Mouse (Mus musculus) G1E (cell line): ENCODE measurements around the gene Fn3krp.

ENCODE experiments used
- CTCF ChIP-seq: IDR thresholded peaks from 2 replicates; pipeline ENCODE4 v1.5.1; 2012; ENCODE audit warnings: low read depth, low read length, inconsistent platforms, mixed read lengths
- GATA1 ChIP-seq: IDR thresholded peaks from 2 replicates; pipeline ENCODE4 v1.6.1; 2012; ENCODE audit warnings: borderline replicate concordance, low read length, inconsistent platforms, mixed read lengths
- POLR2AphosphoS5 ChIP-seq: IDR thresholded peaks from 2 replicates; pipeline ENCODE4 v1.6.1; 2012; ENCODE audit warnings: low read depth, low read length, inconsistent platforms; ENCODE audit not compliant: insufficient replicate concordance
- TAL1 ChIP-seq: conservative IDR thresholded peaks from 2 replicates; pipeline ENCODE4 v1.6.1; 2012; ENCODE audit warnings: low read depth, low read length, inconsistent platforms, mixed read lengths

DNA sequence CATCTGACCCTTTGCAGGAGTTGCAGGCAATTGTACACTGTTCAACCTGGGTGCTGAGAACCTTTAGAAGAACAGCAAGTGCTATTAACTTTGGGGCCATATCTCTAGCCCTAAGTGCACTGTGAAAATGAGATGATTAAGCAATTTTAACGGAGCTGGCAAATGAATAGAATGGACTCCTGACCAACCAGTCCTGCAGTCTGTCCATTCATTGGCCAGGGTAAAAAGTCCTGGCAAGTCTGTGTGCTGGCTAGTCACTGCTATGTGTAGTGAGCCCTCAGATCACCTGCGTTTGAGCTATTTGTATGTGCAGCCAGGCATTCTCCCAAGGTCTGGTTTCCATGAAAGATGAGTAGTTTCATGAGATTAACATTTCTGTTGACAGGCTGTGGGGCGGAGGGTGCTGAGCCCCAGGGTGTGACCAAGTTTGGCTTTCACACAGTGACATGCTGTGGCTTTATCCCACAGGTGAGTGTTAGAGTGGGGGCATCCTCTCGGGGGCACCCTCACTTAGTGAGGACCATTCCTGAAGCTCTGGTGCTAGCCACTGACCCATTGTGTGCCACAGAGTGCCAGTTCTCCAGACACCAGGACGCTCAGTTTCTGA lies 18.6 kb downstream of the Fn3krp start:
- TF ChIP-seq CTCF (no peak), GATA1 (no peak), TAL1 (no peak), POLR2AphosphoS5 (no peak)
